Mouse (Mus musculus) liver, adult 2 months (tissue): ENCODE data around the gene Tmem121.

Experiments
- CTCF ChIP-seq: fragments of 200-500 bp; IDR thresholded peaks from 2 replicates; pipeline ENCODE4 v1.5.1; 2011; ENCODE audit warnings: low read depth, low read length, control low read depth
- POLR2A ChIP-seq: fragments of 200-500 bp; IDR thresholded peaks from 2 replicates; pipeline ENCODE4 v1.6.1; 2011; ENCODE audit warnings: low read length, control low read depth; ENCODE audit not compliant: insufficient read depth; ENCODE audit errors: extremely low read depth

- TF ChIP-seq CTCF = no peak
- no peak for TF ChIP-seq POLR2A
Measured at GRCm38 (mm10) chr12:113154747-113155075, 31.0 kb upstream of the Tmem121 start.
